Mouse (Mus musculus) spleen, adult 12 weeks (tissue): ENCODE data around the gene Rpl18.
A peak's percentile ranks its signal among the peaks of the same experiment; 100 is the strongest.

Experiments used
- DNase-seq: peaks from one replicate; pipeline ENCODE4 v3.0.0; 2022; ENCODE audit warnings: low spot score

The Rpl18 gene

GRCm38 (mm10) chr7:45713881-45714520, 1.3 kb upstream of the Rpl18 start:
- no peak for DNase-seq

GRCm38 (mm10) chr7:45714630-45715089, 597 bp upstream of the Rpl18 start:
- DNase-seq = no peak

GRCm38 (mm10) chr7:45715741-45716459, 643 bp downstream of the Rpl18 start:
- no peak for DNase-seq

- no peak for DNase-seq
Observed at GRCm38 (mm10) chr7:45716460-45716857, 1.2 kb downstream of the Rpl18 start.

DNA sequence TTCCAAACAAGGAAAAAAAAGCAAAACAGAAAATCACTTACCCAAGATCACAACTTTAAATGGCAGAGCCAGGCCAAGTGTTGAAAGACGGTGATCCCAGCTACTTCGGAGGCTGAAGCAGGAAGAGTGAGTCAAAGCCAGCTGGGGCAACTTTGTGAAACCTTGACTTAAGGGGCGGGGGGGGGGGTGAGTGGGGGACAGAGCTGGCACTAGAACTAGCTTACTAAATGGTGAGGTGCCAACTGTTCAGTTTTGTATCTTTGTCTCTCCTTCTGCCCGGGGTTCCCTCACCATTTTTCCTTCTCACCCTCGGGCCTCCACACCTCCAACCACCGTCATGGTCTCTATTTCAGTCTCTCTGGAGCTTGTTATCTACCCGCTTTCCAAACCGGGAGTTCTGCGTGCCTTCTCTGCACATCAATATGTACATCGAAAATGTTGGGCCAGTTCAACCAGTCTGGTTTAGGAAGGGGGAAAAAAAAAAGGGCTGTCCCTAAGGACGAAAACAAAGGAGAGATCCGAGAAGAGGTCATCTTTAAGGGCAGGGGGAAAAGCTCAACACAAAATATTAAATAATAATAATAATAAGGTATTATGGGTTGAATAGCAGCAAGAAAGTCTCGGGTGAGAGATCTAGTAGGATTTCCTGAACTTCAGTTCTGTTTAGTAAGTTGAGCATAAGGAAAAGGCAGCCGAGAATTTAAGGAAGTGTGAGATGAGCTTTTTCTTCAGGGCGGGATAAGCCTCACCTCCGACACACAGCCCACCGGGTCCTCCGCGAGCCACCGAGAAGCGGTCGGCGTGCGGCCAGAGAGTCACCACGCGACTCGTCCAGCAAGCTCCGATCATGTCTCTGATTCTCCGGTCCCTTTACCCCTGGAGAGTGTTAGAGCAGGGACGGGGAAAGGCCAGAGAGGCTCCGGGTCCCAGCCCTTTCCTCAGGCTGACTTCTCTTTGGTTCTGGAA, 2.0 kb downstream of the Rpl18 start:
- DNase-seq = no peak

- peak; percentile 94 for DNase-seq
Observed at GRCm38 (mm10) chr7:45717918-45718297, 2.7 kb downstream of the Rpl18 start, which contains the start of gene Sphk2. TSS of gene Sphk2 (minus strand) at chr7:45718002.

- no peak for DNase-seq
Observed at GRCm38 (mm10) chr7:45718331-45718730, 3.1 kb downstream of the Rpl18 start.

DNA sequence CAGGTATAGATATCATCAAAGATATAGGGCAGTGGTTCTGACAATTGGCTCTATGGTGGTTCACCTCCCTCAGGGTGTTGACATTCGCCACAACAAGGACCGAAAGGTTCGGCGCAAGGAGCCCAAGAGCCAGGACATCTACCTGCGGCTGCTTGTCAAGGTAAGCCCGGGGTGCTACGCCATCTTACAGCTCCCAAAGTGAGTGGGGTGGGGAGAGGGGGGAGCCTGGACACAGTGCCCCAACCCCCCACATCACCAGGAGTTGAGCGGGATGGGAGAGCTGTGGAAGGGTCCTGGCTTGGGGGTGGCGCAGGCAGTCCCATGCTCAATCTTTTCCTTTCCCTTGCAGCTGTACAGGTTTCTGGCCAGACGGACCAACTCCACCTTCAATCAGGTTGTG, 3.9 kb downstream of the Rpl18 start:
- no peak for DNase-seq

GRCm38 (mm10) chr7:45719738-45720412, 4.6 kb downstream of the Rpl18 start:
- no peak for DNase-seq

- no peak for DNase-seq
Observed at GRCm38 (mm10) chr7:45720413-45721233, 5.4 kb downstream of the Rpl18 start, which contains the start of gene Fam83e. TSS of gene Fam83e (plus strand) at chr7:45721212.

DNA sequence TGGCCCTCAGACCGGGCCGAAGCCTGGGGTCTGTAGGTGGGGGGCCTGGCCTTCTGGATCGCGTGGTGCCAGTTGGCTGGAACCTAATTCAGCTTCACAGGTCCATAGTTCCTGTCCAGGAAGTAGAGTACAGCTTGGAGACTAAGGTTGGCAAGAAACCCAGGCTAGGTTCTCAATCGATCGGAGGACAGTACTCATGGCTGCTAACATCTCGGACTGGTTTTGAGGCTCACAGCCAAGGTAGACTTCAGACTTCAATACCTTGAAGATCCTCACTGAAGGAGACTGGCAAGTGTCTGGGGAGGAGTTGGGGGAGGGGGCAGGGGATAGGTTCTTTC, 5.9 kb downstream of the Rpl18 start:
- no peak for DNase-seq

GRCm38 (mm10) chr7:45721642-45722347, 6.5 kb downstream of the Rpl18 start:
- DNase-seq = no peak

- DNase-seq = no peak
Observed at GRCm38 (mm10) chr7:45722348-45722713, 7.1 kb downstream of the Rpl18 start.

GRCm38 (mm10) chr7:45723301-45723700, 8.0 kb downstream of the Rpl18 start:
- DNase-seq = no peak

GRCm38 (mm10) chr7:45723781-45724180, 8.5 kb downstream of the Rpl18 start:
- DNase-seq = no peak

GRCm38 (mm10) chr7:45725151-45725550, 9.9 kb downstream of the Rpl18 start:
- no peak for DNase-seq

- no peak for DNase-seq
Observed at GRCm38 (mm10) chr7:45725713-45726112, 10.5 kb downstream of the Rpl18 start, which contains the start of gene Spaca4. TSS of gene Spaca4 (minus strand) at chr7:45725813.

DNA sequence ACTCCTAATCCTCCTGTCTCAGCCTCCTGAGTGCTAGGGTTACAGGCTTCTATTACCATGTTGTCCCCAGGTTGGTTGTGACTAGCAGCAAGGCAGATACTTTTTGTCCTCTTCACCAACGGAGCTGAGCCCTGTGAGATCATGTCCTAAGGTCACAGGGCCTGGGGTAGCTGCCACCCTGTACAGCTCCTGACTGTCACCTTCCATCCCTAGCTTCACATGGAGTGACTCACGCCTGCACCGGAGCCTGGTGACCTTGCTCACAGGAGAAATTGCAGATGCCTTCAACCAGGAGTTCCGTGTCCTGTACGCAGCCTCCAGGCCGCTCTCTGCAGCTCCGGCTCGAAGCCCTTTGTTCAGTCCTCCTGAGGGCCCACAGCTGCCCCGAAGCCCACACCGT, 11.2 kb downstream of the Rpl18 start:
- no peak for DNase-seq

- DNase-seq = no peak
Observed at GRCm38 (mm10) chr7:45727625-45728024, 12.4 kb downstream of the Rpl18 start.

GRCm38 (mm10) chr7:45730727-45731431, 15.6 kb downstream of the Rpl18 start:
- no peak for DNase-seq
